In genomic region chr6:121043434-121044189, GRCm38 (mm10) we compare ENCODE assay signal across 16 mouse cellular contexts.
A peak's percentile ranks its signal among the peaks of the same experiment; 100 is the strongest.
DNase-seq lines count a peak whose midpoint lies in the region; ATAC-seq and TF ChIP-seq lines count a peak whose summit lies in the region.
"Had no signal": no experiment of that assay in that cellular context is flagged by ENCODE, and none has a peak within 500 bp of the region (broad histone marks: within the 10 kb centered on the region; RNA-seq: fewer than 3 reads in every experiment).

No protein-coding gene starts in this region.

- intact Hi-C loops in heart, postnatal 14 days (cut with DNase I) = loop anchor here (10.0 kb wide), 1 partner anchor 61 kb away; no protein-coding TSS in a partner anchor
- intact Hi-C loops in heart, adult 2 months (cut with DNase I) = loop anchor here (2.0 kb wide), 1 partner anchor 15 kb away; no protein-coding TSS in a partner anchor

- peaks cover 33% of the 10 kb centered on the region for H3K36me3 ChIP-seq in heart, embryonic 10.5 days
- H3K36me3 ChIP-seq in limb, embryonic 15.5 days = peaks cover 18% of the 10 kb centered on the region; the same call in 1 of the 2 replicates
- peaks cover 3% of the 10 kb centered on the region for H3K36me3 ChIP-seq in heart, adult 2 months (ENCODE audit: control insufficient read depth, insufficient read depth, low read length)

- H3K9me3 ChIP-seq in heart, embryonic 10.5 days = no peaks in the 10 kb centered on the region
- no peaks in the 10 kb centered on the region for H3K9me3 ChIP-seq in limb, embryonic 15.5 days
- H3K9me3 ChIP-seq: forebrain, embryonic 12.5 days; liver, embryonic 15.5 days had no signal

- no peak for DNase-seq in heart, embryonic 10.5 days (ENCODE audit: low spot score)
- DNase-seq in heart, postnatal 14 days = no peak
- peak; percentile 42 for DNase-seq in 3T3-L1 (ENCODE audit: low read depth, low spot score)
- DNase-seq in gastrocnemius, postnatal 4 days (ENCODE audit: low spot score in 2 of 2) = no peak
- DNase-seq in heart, adult 2 months = no peak
- DNase-seq in ovary, postnatal 10 days (ENCODE audit: low spot score) = no peak
- DNase-seq: cerebellum, postnatal 14 days; gastrocnemius, postnatal 36 days; heart, postnatal 36 days; midbrain, embryonic 14.5 days had no signal

- no peak overlapping the region for H3K4me2 ChIP-seq in limb, embryonic 15.5 days
- H3K4me2 ChIP-seq: forebrain, embryonic 12.5 days; liver, embryonic 15.5 days had no signal

- no peaks in the 10 kb centered on the region for H3K79me2 ChIP-seq in heart, adult 2 months (replicated peaks; ENCODE audit: control insufficient read depth, insufficient read depth, low read length)

- peaks cover 56% of the 10 kb centered on the region for H3K4me1 ChIP-seq in heart, embryonic 10.5 days
- H3K4me1 ChIP-seq in limb, embryonic 15.5 days = peaks cover 21% of the 10 kb centered on the region
- H3K4me1 ChIP-seq in heart, adult 2 months (ENCODE audit: control insufficient read depth, insufficient read depth, low read length) = peaks cover 5% of the 10 kb centered on the region
- H3K4me1 ChIP-seq: forebrain, embryonic 12.5 days had no signal

- no peak for TF ChIP-seq EP300 in heart, adult 2 months (IDR thresholded peaks at IDR 0.05; ENCODE audit: insufficient read depth, low read depth, low read length)

- 0 out of 2 replicates have a peak, but pooled peaks have one; percentile 27 for ATAC-seq in common myeloid progenitor, adult 5-6 weeks (replicated peaks; ENCODE audit: low read depth, poor library complexity, severe bottlenecking)
- ATAC-seq in limb, embryonic 15.5 days (ENCODE audit: insufficient number of reproducible peaks, low FRiP score, low TSS enrichment, low read depth) = no peak
- ATAC-seq: CD4-positive, CD25-positive, alpha-beta regulatory T cell, adult 4 months; intestine, embryonic 16.5 days had no signal

- H3K27ac ChIP-seq in heart, embryonic 10.5 days = peak overlapping the region; percentile 29; the same call in 1 of the 2 replicates
- peak overlapping the region; percentile 33; the same call in 1 of the 2 replicates for H3K27ac ChIP-seq in limb, embryonic 15.5 days
- no peak overlapping the region for H3K27ac ChIP-seq in heart, adult 2 months
- H3K27ac ChIP-seq: forebrain, embryonic 12.5 days; liver, embryonic 15.5 days had no signal

- no peak for TF ChIP-seq POLR2A in heart, adult 2 months (IDR thresholded peaks at IDR 0.05; ENCODE audit: insufficient read depth, low read depth, low read length)

- no peak overlapping the region for H3K4me3 ChIP-seq in heart, embryonic 10.5 days
- no peak overlapping the region for H3K4me3 ChIP-seq in limb, embryonic 15.5 days
- no peak overlapping the region for H3K4me3 ChIP-seq in heart, adult 2 months
- H3K4me3 ChIP-seq: forebrain, embryonic 12.5 days; liver, embryonic 15.5 days had no signal

- 61% methylated on average over 14 of the region's 14 CpGs for WGBS in heart, embryonic 10.5 days
- WGBS in limb, embryonic 15.5 days = 32% methylated on average over 14 of the region's 14 CpGs
- 67% methylated on average over 14 of the region's 14 CpGs for WGBS in heart, adult 2 months

- H3K9ac ChIP-seq in limb, embryonic 15.5 days = no peak overlapping the region
- H3K9ac ChIP-seq in heart, adult 2 months (ENCODE audit: low read depth, low read length) = no peak overlapping the region
- H3K9ac ChIP-seq: forebrain, embryonic 12.5 days; liver, embryonic 15.5 days had no signal

- no peak for TF ChIP-seq CTCF in heart, adult 2 months (IDR thresholded peaks at IDR 0.05)

- no peaks in the 10 kb centered on the region for H3K27me3 ChIP-seq in heart, embryonic 10.5 days (ENCODE audit: insufficient read depth, poor library complexity, severe bottlenecking)
- H3K27me3 ChIP-seq in limb, embryonic 15.5 days = no peaks in the 10 kb centered on the region
- no peaks in the 10 kb centered on the region for H3K27me3 ChIP-seq in heart, adult 2 months (ENCODE audit: control insufficient read depth, insufficient read depth, low read length)
- H3K27me3 ChIP-seq: forebrain, embryonic 12.5 days; liver, embryonic 15.5 days had no signal
